Mouse (Mus musculus) right cerebral cortex, postnatal 10 days (tissue): ENCODE data around the gene Mamstr.
A peak's percentile ranks its signal among the peaks of the same experiment; 100 is the strongest.

Experiments used
- DNase-seq, 2 experiments: peaks; one replicate each; pipeline ENCODE4 v3.0.0; 2021; ENCODE audit warnings: low spot score in 2 of 2

Gene Mamstr

GRCm38 (mm10) chr7:45628364-45629294 is 11.1 kb upstream of the Mamstr start:
- peak; percentile 85 to 90 for DNase-seq

GRCm38 (mm10) chr7:45630064-45630907 is 9.5 kb upstream of the Mamstr start:
- no peak for DNase-seq

- peak in 1 of 2 experiments; percentile 47 for DNase-seq
Observed at GRCm38 (mm10) chr7:45632499-45632898, 7.3 kb upstream of the Mamstr start.

GRCm38 (mm10) chr7:45634946-45635681 is 4.7 kb upstream of the Mamstr start:
- DNase-seq = no peak

- DNase-seq = no peak
Observed at GRCm38 (mm10) chr7:45635711-45636688, 3.8 kb upstream of the Mamstr start.

- DNase-seq = no peak
Observed at GRCm38 (mm10) chr7:45637710-45638109, 2.1 kb upstream of the Mamstr start.

- DNase-seq = peak; percentile 98 to 99
Observed at GRCm38 (mm10) chr7:45638623-45639401, 965 bp upstream of the Mamstr start.

- DNase-seq = no peak
Observed at GRCm38 (mm10) chr7:45640191-45640957, 597 bp downstream of the Mamstr start.

- no peak for DNase-seq
Observed at GRCm38 (mm10) chr7:45641391-45642040, 1.7 kb downstream of the Mamstr start.

GRCm38 (mm10) chr7:45642083-45642482 is 2.3 kb downstream of the Mamstr start:
- no peak for DNase-seq

GRCm38 (mm10) chr7:45642503-45643255 is 2.9 kb downstream of the Mamstr start:
- DNase-seq = no peak

- DNase-seq = peak; percentile 95 to 96
Observed at GRCm38 (mm10) chr7:45643441-45644178, 3.8 kb downstream of the Mamstr start.

- peak; percentile 80 to 86 for DNase-seq
Observed at GRCm38 (mm10) chr7:45644183-45644582, 4.4 kb downstream of the Mamstr start.

GRCm38 (mm10) chr7:45644872-45645590 is 5.3 kb downstream of the Mamstr start:
- no peak for DNase-seq

- DNase-seq = no peak
Observed at GRCm38 (mm10) chr7:45645591-45645971, 5.8 kb downstream of the Mamstr start.

- no peak for DNase-seq
Observed at GRCm38 (mm10) chr7:45646671-45647070, 6.9 kb downstream of the Mamstr start.
